Mouse (Mus musculus): Measurements from ENCODE around the gene Pcbp3.

- no peak for TF ChIP-seq EP300 (optimal IDR thresholded peaks at IDR 0.05)
- no peak for TF ChIP-seq CTCF (IDR thresholded peaks at IDR 0.05; ENCODE audit: low read depth)
Measured at GRCm38 (mm10) chr10:76844365-76844764, 117.3 kb downstream of the Pcbp3 start.

Measured in stomach, postnatal 0 days (tissue).